Mouse (Mus musculus) CH12.LX (cell line): Measurements from ENCODE around the gene C1qtnf1. TPM values are rescaled to one million over a fixed set of nuclear protein-coding genes. Genes with fewer than 3 reads are reported as not detected.

ENCODE experiments used
- DNase-seq: peaks from one replicate; pipeline ENCODE4 v3.0.0-alpha.2; 2013; ENCODE audit errors: extremely low read depth
- H3K27ac ChIP-seq: 2 replicates; pipeline ENCODE4 v1.5.1; 2012; ENCODE audit warnings: low read depth, mild to moderate bottlenecking, control low read depth, moderate library complexity; ENCODE audit not compliant: insufficient read depth
- H3K27me3 ChIP-seq: replicated peaks from 2 replicates; pipeline ENCODE3; 2012; ENCODE audit warnings: inconsistent platforms
- H3K36me3 ChIP-seq, 2 experiments: replicated peaks in 1 of 2; 2 replicates each; pipeline versions ENCODE3 to v1.6.1; 2012; ENCODE audit warnings: inconsistent platforms in 1 of 2, low read length in 1 of 2, mild to moderate bottlenecking in 1 of 2, mixed read lengths in 1 of 2, moderate library complexity in 1 of 2; ENCODE audit not compliant: control insufficient read depth in 1 of 2, insufficient read depth in 1 of 2
- H3K4me1 ChIP-seq, 2 experiments: 2 replicates each; pipeline ENCODE4 v1.6.1; 2012; ENCODE audit warnings: inconsistent platforms in 1 of 2, moderate library complexity in 1 of 2; ENCODE audit not compliant: insufficient read depth in 2 of 2, control insufficient read depth in 1 of 2
- H3K4me2 ChIP-seq: 2 replicates; pipeline ENCODE4 v1.6.1; 2012; ENCODE audit warnings: low read depth, mild to moderate bottlenecking, control low read depth; ENCODE audit not compliant: poor library complexity, insufficient read depth, severe bottlenecking
- H3K4me3 ChIP-seq, 3 experiments: fragments of 150-350 bp in 1 of 3; sonication (generic) in 1 of 3; replicated peaks in 1 of 3; 2 replicates each; pipeline versions ENCODE3 to v1.5.1; 2011 to 2012; ENCODE audit warnings: low read depth in 2 of 3, low read length in 2 of 3, mild to moderate bottlenecking in 2 of 3, moderate library complexity in 2 of 3, control low read depth in 1 of 3, improper control_type of control experiment in 1 of 3, inconsistent platforms in 1 of 3, mixed read lengths in 1 of 3; ENCODE audit not compliant: poor library complexity in 1 of 3
- H3K79me2 ChIP-seq: replicated peaks from 2 replicates; pipeline ENCODE4 v1.6.1; 2012; ENCODE audit warnings: mild to moderate bottlenecking, moderate library complexity; ENCODE audit not compliant: control insufficient read depth, poor library complexity, insufficient read depth, severe bottlenecking; ENCODE audit errors: extremely low read depth
- H3K9ac ChIP-seq: 2 replicates; pipeline ENCODE4 v1.6.1; 2012; ENCODE audit warnings: low read depth, mild to moderate bottlenecking, control low read depth, moderate library complexity; ENCODE audit not compliant: insufficient read depth
- H3K9me3 ChIP-seq: replicated peaks from 2 replicates; pipeline ENCODE3; 2012; ENCODE audit warnings: low read length, inconsistent platforms, mixed read lengths
- E2F4 ChIP-seq: IDR thresholded peaks from 2 replicates; pipeline ENCODE4 v1.6.1; 2011; ENCODE audit warnings: low read depth, low read length, improper control_type of control experiment; ENCODE audit not compliant: insufficient replicate concordance
- EP300 ChIP-seq: IDR thresholded peaks from 2 replicates; pipeline ENCODE4 v1.6.1; 2011; ENCODE audit warnings: low read length, improper control_type of control experiment
- ETS1 ChIP-seq: conservative IDR thresholded peaks from 2 replicates; pipeline ENCODE4 v1.6.1; 2012; ENCODE audit warnings: low read depth, mild to moderate bottlenecking, inconsistent platforms, low read length, improper control_type of control experiment, moderate library complexity
- JUND ChIP-seq: conservative IDR thresholded peaks from 2 replicates; pipeline ENCODE4 v1.6.1; 2011; ENCODE audit warnings: low read depth, low read length, improper control_type of control experiment
- MAFK ChIP-seq: IDR thresholded peaks from 2 replicates; pipeline ENCODE4 v1.6.1; 2011; ENCODE audit warnings: low read length, improper control_type of control experiment; ENCODE audit not compliant: insufficient replicate concordance
- MAX ChIP-seq: IDR thresholded peaks from 2 replicates; pipeline ENCODE4 v1.6.1; 2011; ENCODE audit warnings: low read length, improper control_type of control experiment
- NELFE ChIP-seq: IDR thresholded peaks from 2 replicates; pipeline ENCODE4 v1.6.1; 2011; ENCODE audit warnings: low read depth, low read length, improper control_type of control experiment
- NRF1 ChIP-seq: IDR thresholded peaks from 2 replicates; pipeline ENCODE4 v1.6.1; 2014; ENCODE audit warnings: low read depth, mild to moderate bottlenecking, inconsistent platforms, low read length, improper control_type of control experiment, moderate library complexity
- POLR2A ChIP-seq: IDR thresholded peaks from 2 replicates; pipeline ENCODE4 v1.6.1; 2011; ENCODE audit warnings: low read depth, mild to moderate bottlenecking, improper control_type of control experiment, low read length
- RAD21 ChIP-seq: IDR thresholded peaks from 2 replicates; pipeline ENCODE4 v1.6.1; 2011; ENCODE audit warnings: low read depth, mild to moderate bottlenecking, low read length, improper control_type of control experiment, moderate library complexity
- SIN3A ChIP-seq: IDR thresholded peaks from 2 replicates; pipeline ENCODE4 v1.6.1; 2012; ENCODE audit warnings: low read length, improper control_type of control experiment, inconsistent platforms
- TBP ChIP-seq: conservative IDR thresholded peaks from 2 replicates; pipeline ENCODE4 v1.6.1; 2011; ENCODE audit warnings: low read depth, low read length, improper control_type of control experiment
- ZC3H11A ChIP-seq: IDR thresholded peaks from 2 replicates; pipeline ENCODE4 v1.6.1; 2012; ENCODE audit warnings: low read depth, mild to moderate bottlenecking, inconsistent platforms, low read length, improper control_type of control experiment
- ZNF384 ChIP-seq: IDR thresholded peaks from 2 replicates; pipeline ENCODE4 v1.6.1; 2012; ENCODE audit warnings: low read depth, low read length, improper control_type of control experiment, inconsistent platforms
- dilution Hi-C: fragments of 300-500 bp; cut with MboI; formaldehyde crosslinking; loops from 2 replicates; pipeline ENCODE4 v1.14.3; 2020; ENCODE audit warnings: low sequenced_read_pairs; ENCODE audit not compliant: extremely low pct_unique_long_range_greater_than_20kb, extremely low pct_ligation_motif_present
- in situ Hi-C: fragments of 300-500 bp; cut with MboI; formaldehyde crosslinking; loops from 3 replicates; pipeline ENCODE4 v1.14.3; 2019; ENCODE audit warnings: low sequenced_read_pairs, low pct_ligation_motif_present, low pct_unique_long_range_greater_than_20kb, mixed read lengths
- polyA plus RNA-seq: library from polyadenylated mRNA; unstranded; fragments of >175 nt; gene quantifications from 2 replicates; pipeline ENCODE4 v1.2.1, GENCODE M21; 2012; ENCODE audit warnings: low read depth; ENCODE audit not compliant: insufficient read length
- total RNA-seq, 2 experiments: library from RNA; depleted of rRNA; stranded (reverse); fragments of 300-350 nt in 1 of 2; fragments of >200 nt in 1 of 2; gene quantifications; 2 replicates each; pipeline ENCODE4 v1.2.3; 2012 to 2014

Gene C1qtnf1
- total and polyA plus RNA-seq, 3 experiments = 0.13 to 0.19 TPM; not detected in 1

GRCm38 (mm10) chr11:118427266-118427779, 680 bp upstream of the C1qtnf1 start:
- no peak for DNase-seq
- Histone ChIP-seq H3K4me2 (0 out of 2 replicates have a peak overlapping the region, but pooled peaks have one; percentile 21), H3K4me3 (no peak overlapping the region), H3K4me1 (peaks cover 15 to 29% of the 10 kb centered on the region in 2 experiments), H3K27ac (no peak overlapping the region), H3K9me3 (no peaks in the 10 kb centered on the region), H3K36me3 (no peaks in the 10 kb centered on the region), H3K9ac (no peak overlapping the region), H3K79me2 (no peaks in the 10 kb centered on the region), H3K27me3 (peaks cover 86% of the 10 kb centered on the region)
- in situ Hi-C loops (loop anchor here (25.0 kb wide), 1 partner anchor 310 kb away; no protein-coding TSS in a partner anchor), dilution Hi-C loops (no loop called here)
- TF ChIP-seq NRF1 (no peak), ZNF384 (no peak), E2F4 (no peak), EP300 (0 out of 2 replicates have a peak, but pooled peaks have one; percentile 11), SIN3A (no peak)

GRCm38 (mm10) chr11:118428460-118428868, 461 bp downstream of the C1qtnf1 start:
- in situ Hi-C loops = loop anchor here (25.0 kb wide), 1 partner anchor 309 kb away; no protein-coding TSS in a partner anchor
- no peak overlapping the region for H3K9ac ChIP-seq
- DNase-seq = no peak
- H3K36me3 ChIP-seq = no peaks in the 10 kb centered on the region
- 0 out of 2 replicates have a peak overlapping the region, but pooled peaks have one; percentile 21 for H3K4me2 ChIP-seq
- no peak overlapping the region for H3K27ac ChIP-seq
- H3K27me3 ChIP-seq = peaks cover 92% of the 10 kb centered on the region
- no peaks in the 10 kb centered on the region for H3K9me3 ChIP-seq
- no peaks in the 10 kb centered on the region for H3K79me2 ChIP-seq
- no peak overlapping the region for H3K4me3 ChIP-seq
- H3K4me1 ChIP-seq = peaks cover 10 to 21% of the 10 kb centered on the region in 2 experiments
- TF ChIP-seq RAD21 = no peak
- TF ChIP-seq MAX = no peak
- no peak for TF ChIP-seq JUND
- TF ChIP-seq TBP = no peak
- TF ChIP-seq MAFK = no peak
- TF ChIP-seq POLR2A = no peak
- TF ChIP-seq ZC3H11A = no peak
- no peak for TF ChIP-seq ETS1
- no peak for TF ChIP-seq NELFE
- dilution Hi-C loops = no loop called here
